Mouse (Mus musculus) stomach, embryonic 14.5 days (tissue): Measurements from ENCODE around the gene Il10. TPM values are rescaled to one million over a fixed set of nuclear protein-coding genes. Genes with fewer than 3 reads are reported as not detected.

Experiments
- ATAC-seq: fragments of 200-750 bp; cut with Nextera tagmentation; 2 replicates; pipeline ENCODE4 v1.8.0; 2017; ENCODE audit warnings: low read depth, moderate TSS enrichment; ENCODE audit not compliant: insufficient number of reproducible peaks, insufficient read depth, low FRiP score
- H3K27ac ChIP-seq: fragments of 300-500 bp; sonication (generic); 2 replicates; pipeline ENCODE4 v1.5.1; 2014; ENCODE audit warnings: mild to moderate bottlenecking, low read length, moderate library complexity, mixed read lengths
- H3K27me3 ChIP-seq: fragments of 300-500 bp; sonication (generic); 2 replicates; pipeline ENCODE4 v1.6.1; 2014; ENCODE audit warnings: low read length, control low read depth, mixed read lengths; ENCODE audit not compliant: control insufficient read depth, insufficient read depth
- H3K36me3 ChIP-seq: fragments of 300-500 bp; sonication (generic); 2 replicates; pipeline ENCODE4 v1.6.1; 2014; ENCODE audit warnings: mild to moderate bottlenecking, control low read depth, low read length, moderate library complexity, mixed read lengths; ENCODE audit not compliant: control insufficient read depth, insufficient read depth
- H3K4me1 ChIP-seq: fragments of 300-500 bp; sonication (generic); 2 replicates; pipeline ENCODE4 v1.6.1; 2014; ENCODE audit warnings: low read length, control low read depth, mixed read lengths; ENCODE audit not compliant: control insufficient read depth, insufficient read depth
- H3K4me2 ChIP-seq: fragments of 300-500 bp; sonication (generic); replicated peaks from 2 replicates; pipeline ENCODE4 v1.6.1; 2014; ENCODE audit warnings: low read depth, low read length, control low read depth
- H3K4me3 ChIP-seq: fragments of 300-500 bp; sonication (generic); 2 replicates; pipeline ENCODE4 v1.5.1; 2014; ENCODE audit warnings: low read depth, low read length, control low read depth
- H3K9ac ChIP-seq: fragments of 300-500 bp; sonication (generic); replicated peaks from 2 replicates; pipeline ENCODE4 v1.6.1; 2014; ENCODE audit warnings: low read depth, mild to moderate bottlenecking, control low read depth, low read length, moderate library complexity, mixed read lengths
- H3K9me3 ChIP-seq: fragments of 300-500 bp; sonication (generic); 2 replicates; pipeline ENCODE4 v1.6.1; 2016; ENCODE audit warnings: low read depth, low read length, control low read depth; ENCODE audit not compliant: control insufficient read depth
- WGBS: fragments of 180-500 bp; shearing (Covaris S2); extraction: QIAGEN DNeasy Blood & Tissue Kit; methylation state at CpG from one replicate; pipeline ENCODE4 v1.1.7; 2014; 5-methylcytosine and 5-hydroxymethylcytosine counted together
- polyA plus RNA-seq: library from polyadenylated mRNA; unstranded; fragments of >200 nt; fragmentation: Nextera tagmentation; extraction: Ambion mirVana; gene quantifications from 2 replicates; pipeline ENCODE4 v1.2.1, GENCODE M21; 2014

Il10 gene
- polyA plus RNA-seq, 1 experiment from 2014 or later = 0.38 TPM

GRCm38 (mm10) chr1:131048946-131049345 lies 29.3 kb downstream of the Il10 start:
- 84% methylated on average over 8 of the region's 8 CpGs for WGBS
- H3K4me3 ChIP-seq = no peak overlapping the region
- no peaks in the 10 kb centered on the region for H3K27me3 ChIP-seq

GRCm38 (mm10) chr1:131049361-131049806 lies 29.7 kb downstream of the Il10 start:
- H3K4me2 ChIP-seq = no peak overlapping the region
- WGBS = 73% methylated on average over 5 of the region's 5 CpGs
- no peaks in the 10 kb centered on the region for H3K27me3 ChIP-seq
- peaks cover 13% of the 10 kb centered on the region for H3K36me3 ChIP-seq
- no peak overlapping the region for H3K4me3 ChIP-seq
- no peak overlapping the region for H3K27ac ChIP-seq
- ATAC-seq = no peak
- H3K4me1 ChIP-seq = peaks cover 7% of the 10 kb centered on the region; the same call in 1 of the 2 replicates
- H3K9ac ChIP-seq = no peak overlapping the region
- H3K9me3 ChIP-seq = no peaks in the 10 kb centered on the region

More at GRCm38 (mm10) chr1:131048946-131049345, 29.3 kb downstream of the Il10 start:
- peaks cover 7% of the 10 kb centered on the region; the same call in 1 of the 2 replicates for H3K4me1 ChIP-seq
- H3K27ac ChIP-seq = no peak overlapping the region
- peaks cover 13% of the 10 kb centered on the region for H3K36me3 ChIP-seq
- no peak overlapping the region for H3K4me2 ChIP-seq
- no peak for ATAC-seq
- no peaks in the 10 kb centered on the region for H3K9me3 ChIP-seq
- no peak overlapping the region for H3K9ac ChIP-seq

- no peak overlapping the region for H3K27ac ChIP-seq
Measured at GRCm38 (mm10) chr1:131050011-131050410, 30.4 kb downstream of the Il10 start.

GRCm38 (mm10) chr1:131050617-131051016 lies 31.0 kb downstream of the Il10 start:
- 80% methylated on average over 5 of the region's 5 CpGs for WGBS
- peaks cover 24% of the 10 kb centered on the region for H3K36me3 ChIP-seq
- H3K27ac ChIP-seq = no peak overlapping the region
- no peak for ATAC-seq
- no peaks in the 10 kb centered on the region for H3K27me3 ChIP-seq
- no peak overlapping the region for H3K9ac ChIP-seq
- no peak overlapping the region for H3K4me2 ChIP-seq
- H3K4me1 ChIP-seq = peaks cover 7% of the 10 kb centered on the region; the same call in 1 of the 2 replicates
- no peak overlapping the region for H3K4me3 ChIP-seq
- H3K9me3 ChIP-seq = no peaks in the 10 kb centered on the region

More at GRCm38 (mm10) chr1:131050011-131050410, 30.4 kb downstream of the Il10 start:
- Histone ChIP-seq H3K4me2 (no peak overlapping the region), H3K9me3 (no peaks in the 10 kb centered on the region), H3K4me1 (peaks cover 7% of the 10 kb centered on the region; the same call in 1 of the 2 replicates), H3K4me3 (no peak overlapping the region), H3K9ac (no peak overlapping the region), H3K36me3 (peaks cover 18% of the 10 kb centered on the region), H3K27me3 (no peaks in the 10 kb centered on the region)
- WGBS = 90% methylated on average over 5 of the region's 5 CpGs
- no peak for ATAC-seq

- peaks cover 7% of the 10 kb centered on the region; the same call in 1 of the 2 replicates for H3K4me1 ChIP-seq
- peaks cover 28% of the 10 kb centered on the region for H3K36me3 ChIP-seq
- no peak; the same call in 1 of the 2 replicates for ATAC-seq
- no peaks in the 10 kb centered on the region for H3K9me3 ChIP-seq
- no peak overlapping the region for H3K4me2 ChIP-seq
- no peak overlapping the region for H3K27ac ChIP-seq
- no peak overlapping the region for H3K9ac ChIP-seq
- 29% methylated on average over 7 of the region's 7 CpGs for WGBS
- H3K4me3 ChIP-seq = no peak overlapping the region
- H3K27me3 ChIP-seq = no peaks in the 10 kb centered on the region
Measured at GRCm38 (mm10) chr1:131051073-131051472, 31.4 kb downstream of the Il10 start.

- H3K27ac ChIP-seq = no peak overlapping the region
- H3K9ac ChIP-seq = no peak overlapping the region
- H3K27me3 ChIP-seq = no peaks in the 10 kb centered on the region
- 0 out of 2 replicates have a peak, but pooled peaks have one; percentile 42 for ATAC-seq
- no peak overlapping the region for H3K4me2 ChIP-seq
- H3K4me3 ChIP-seq = no peak overlapping the region
- WGBS = 6% methylated on average over 8 of the region's 8 CpGs
- peaks cover 7% of the 10 kb centered on the region; the same call in 1 of the 2 replicates for H3K4me1 ChIP-seq
- peaks cover 46% of the 10 kb centered on the region for H3K36me3 ChIP-seq
- no peaks in the 10 kb centered on the region for H3K9me3 ChIP-seq
Measured at GRCm38 (mm10) chr1:131053239-131053638, 33.6 kb downstream of the Il10 start.

GRCm38 (mm10) chr1:131053656-131054055 lies 34.0 kb downstream of the Il10 start:
- Histone ChIP-seq H3K27me3 (no peaks in the 10 kb centered on the region), H3K9ac (no peak overlapping the region), H3K36me3 (peaks cover 46% of the 10 kb centered on the region), H3K27ac (no peak overlapping the region), H3K9me3 (no peaks in the 10 kb centered on the region), H3K4me3 (no peak overlapping the region), H3K4me1 (peaks cover 7% of the 10 kb centered on the region; the same call in 1 of the 2 replicates), H3K4me2 (no peak overlapping the region)
- 64% methylated on average over 4 of the region's 4 CpGs for WGBS
- 0 out of 2 replicates have a peak, but pooled peaks have one; percentile 10 for ATAC-seq

- peaks cover 46% of the 10 kb centered on the region for H3K36me3 ChIP-seq
- 87% methylated on average over 4 of the region's 4 CpGs for WGBS
Measured at GRCm38 (mm10) chr1:131054251-131054650, 34.6 kb downstream of the Il10 start.

GRCm38 (mm10) chr1:131058431-131058830 lies 38.8 kb downstream of the Il10 start:
- WGBS = 57% methylated on average over 7 of the region's 7 CpGs

More at GRCm38 (mm10) chr1:131054251-131054650, 34.6 kb downstream of the Il10 start:
- H3K4me2 ChIP-seq = no peak overlapping the region
- H3K9me3 ChIP-seq = no peaks in the 10 kb centered on the region
- H3K27ac ChIP-seq = no peak overlapping the region
- ATAC-seq = no peak
- no peak overlapping the region for H3K4me3 ChIP-seq
- H3K9ac ChIP-seq = no peak overlapping the region
- H3K4me1 ChIP-seq = peaks cover 8% of the 10 kb centered on the region; the same call in 1 of the 2 replicates
- no peaks in the 10 kb centered on the region for H3K27me3 ChIP-seq

More at GRCm38 (mm10) chr1:131058431-131058830, 38.8 kb downstream of the Il10 start:
- H3K9me3 ChIP-seq = no peaks in the 10 kb centered on the region
- no peak for ATAC-seq
- H3K27ac ChIP-seq = no peak overlapping the region
- H3K27me3 ChIP-seq = no peaks in the 10 kb centered on the region
- peaks cover 33% of the 10 kb centered on the region for H3K36me3 ChIP-seq
- no peak overlapping the region for H3K9ac ChIP-seq
- H3K4me2 ChIP-seq = no peak overlapping the region
- H3K4me1 ChIP-seq = peaks cover 31% of the 10 kb centered on the region
- H3K4me3 ChIP-seq = no peak overlapping the region
